8 mouse cellular contexts compared by ENCODE assay signal in the genomic region with DNA sequence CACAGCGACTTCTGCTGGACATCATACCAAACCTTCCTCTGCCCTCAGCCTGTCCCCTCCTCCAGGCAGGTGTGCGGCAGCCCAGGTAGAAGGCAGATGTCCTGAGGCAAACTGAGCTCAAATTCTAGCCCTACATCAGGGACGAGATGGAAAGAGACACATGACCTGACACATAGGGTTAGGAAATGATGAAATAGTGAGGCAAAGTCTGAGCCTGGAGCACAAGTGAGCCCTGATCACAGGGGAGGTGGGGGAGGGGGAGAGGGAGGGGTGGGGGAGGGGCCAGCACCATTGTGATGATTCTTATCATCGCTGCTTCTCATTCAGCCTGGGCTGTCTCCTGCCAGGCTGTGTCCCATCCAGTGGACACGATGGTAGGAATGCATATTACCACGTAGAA. TPM values are rescaled to one million over a fixed set of nuclear protein-coding genes. Genes with fewer than 3 reads are reported as not detected.
DNase-seq lines count a peak whose midpoint lies in the region; ATAC-seq and TF ChIP-seq lines count a peak whose summit lies in the region.

No protein-coding gene starts in this region.

- TF ChIP-seq RAD21 in MEL (IDR thresholded peaks at IDR 0.05; ENCODE audit: low read depth, low read length), result no peak

- H3K4me1 ChIP-seq in kidney, postnatal 0 days (replicated peaks; ENCODE audit: insufficient read depth, low read length), result peaks cover 37% of the 10 kb centered on the region
- peaks cover 8 to 16% of the 10 kb centered on the region in 2 experiments; a peak in 3 of 4 replicates for H3K4me1 ChIP-seq in MEL (ENCODE audit: control insufficient read depth in 1 of 2, insufficient read depth in 2 of 2, low read length in 2 of 2)
- H3K4me1 ChIP-seq in heart, postnatal 0 days (ENCODE audit: control insufficient read depth, insufficient read depth), result peaks cover 39% of the 10 kb centered on the region
- peaks cover 30% of the 10 kb centered on the region for H3K4me1 ChIP-seq in midbrain, embryonic 13.5 days (replicated peaks)

- 0 out of 2 replicates have a peak, but pooled peaks cover 3% of the 10 kb centered on the region for H3K36me3 ChIP-seq in kidney, postnatal 0 days (ENCODE audit: insufficient read depth, low read length)
- peaks cover 0 to 10% of the 10 kb centered on the region in 2 experiments; a peak in 2 of 4 replicates for H3K36me3 ChIP-seq in MEL (ENCODE audit: control insufficient read depth in 1 of 2, insufficient read depth in 2 of 2, low read length in 2 of 2)
- H3K36me3 ChIP-seq in heart, postnatal 0 days (replicated peaks; ENCODE audit: control insufficient read depth, insufficient read depth, low read length), result no peaks in the 10 kb centered on the region
- H3K36me3 ChIP-seq in midbrain, embryonic 13.5 days, result no peaks in the 10 kb centered on the region; the same call in 1 of the 2 replicates

- H3K79me2 ChIP-seq in MEL (ENCODE audit: control insufficient read depth, insufficient read depth, low read length, poor library complexity), result no peaks in the 10 kb centered on the region

- no peak overlapping the region for H3K4me2 ChIP-seq in kidney, postnatal 0 days (ENCODE audit: low read length)
- H3K4me2 ChIP-seq in heart, postnatal 0 days (ENCODE audit: low read depth, low read length), result no peak overlapping the region
- H3K4me2 ChIP-seq in midbrain, embryonic 13.5 days (replicated peaks), result no peak overlapping the region

- H3K27me3 ChIP-seq in kidney, postnatal 0 days (ENCODE audit: insufficient read depth, low read length), result no peaks in the 10 kb centered on the region
- no peaks in the 10 kb centered on the region for H3K27me3 ChIP-seq in MEL (ENCODE audit: control insufficient read depth in 1 of 2, insufficient read depth in 2 of 2, low read length in 2 of 2)
- no peaks in the 10 kb centered on the region for H3K27me3 ChIP-seq in heart, postnatal 0 days (ENCODE audit: control insufficient read depth, insufficient read depth, low read length)
- no peaks in the 10 kb centered on the region for H3K27me3 ChIP-seq in midbrain, embryonic 13.5 days

- no peaks in the 10 kb centered on the region for H3K9me3 ChIP-seq in kidney, postnatal 0 days (replicated peaks; ENCODE audit: low read length)
- no peaks in the 10 kb centered on the region for H3K9me3 ChIP-seq in MEL (replicated peaks; ENCODE audit: insufficient read depth, low read length)
- H3K9me3 ChIP-seq in heart, postnatal 0 days (replicated peaks; ENCODE audit: control insufficient read depth, low read length), result no peaks in the 10 kb centered on the region
- no peaks in the 10 kb centered on the region for H3K9me3 ChIP-seq in midbrain, embryonic 13.5 days

- DNase-seq in kidney, postnatal 0 days (ENCODE audit: low spot score), result no peak
- DNase-seq in kidney, postnatal 25 days, result no peak
- DNase-seq in MEL (ENCODE audit: low read depth, low spot score), result peak; percentile 20
- DNase-seq in heart, postnatal 0 days (ENCODE audit: low spot score), result no peak
- DNase-seq in urinary bladder, postnatal 10 days (ENCODE audit: low spot score), result no peak
- DNase-seq in gastrocnemius, postnatal 10 days, result no peak
- no peak for DNase-seq in adrenal gland, adult 18-20 months (ENCODE audit: low spot score in 2 of 2)

- peak in 1 of 2 experiments; percentile 34; a peak in 1 of 4 replicates for TF ChIP-seq EP300 in MEL (IDR thresholded peaks at IDR 0.05; ENCODE audit: low read depth in 1 of 2, low read length in 2 of 2)
- no peak for TF ChIP-seq EP300 in heart, postnatal 0 days (IDR thresholded peaks at IDR 0.05; ENCODE audit: low read depth)

- TF ChIP-seq CTCF in kidney, postnatal 0 days (IDR thresholded peaks at IDR 0.05; ENCODE audit: low read depth), result 0 out of 2 replicates have a peak, but pooled peaks have one; percentile 3
- TF ChIP-seq CTCF in MEL (IDR thresholded peaks at IDR 0.05 in 2 of 3, conservative IDR thresholded peaks at IDR 0.05 in 1 of 3; ENCODE audit: control insufficient read depth in 1 of 3, insufficient read depth in 1 of 3, low read depth in 2 of 3, low read length in 3 of 3, poor library complexity in 1 of 3, severe bottlenecking in 1 of 3), result no peak
- no peak for TF ChIP-seq CTCF in heart, postnatal 0 days (IDR thresholded peaks at IDR 0.05; ENCODE audit: low read depth)

- H3K27ac ChIP-seq in kidney, postnatal 0 days, result peak overlapping the region; percentile 80
- H3K27ac ChIP-seq in MEL (ENCODE audit: control insufficient read depth, low read depth, low read length), result peak overlapping the region; percentile 33
- H3K27ac ChIP-seq in heart, postnatal 0 days (ENCODE audit: low read depth), result peak overlapping the region; percentile 87
- H3K27ac ChIP-seq in midbrain, embryonic 13.5 days, result peak overlapping the region; percentile 61

- no peak for ATAC-seq in kidney, postnatal 0 days (replicated peaks; ENCODE audit: low FRiP score, low read depth)
- no peak for ATAC-seq in heart, postnatal 0 days (ENCODE audit: insufficient read depth, low read depth)
- no peak for ATAC-seq in midbrain, embryonic 13.5 days

- no peak overlapping the region for H3K9ac ChIP-seq in kidney, postnatal 0 days (ENCODE audit: low read depth, low read length)
- no peak overlapping the region; the same call in 1 of the 2 replicates for H3K9ac ChIP-seq in MEL (ENCODE audit: control insufficient read depth, low read depth, low read length, poor library complexity, severe bottlenecking)
- H3K9ac ChIP-seq in heart, postnatal 0 days (replicated peaks; ENCODE audit: low read depth, low read length), result no peak overlapping the region
- H3K9ac ChIP-seq in midbrain, embryonic 13.5 days (replicated peaks), result 0 out of 2 replicates have a peak overlapping the region, but pooled peaks have one; percentile 21

- no peak overlapping the region for H3K4me3 ChIP-seq in kidney, postnatal 0 days (replicated peaks; ENCODE audit: low read depth, low read length)
- no peak overlapping the region for H3K4me3 ChIP-seq in MEL (ENCODE audit: control insufficient read depth in 1 of 2, insufficient read depth in 1 of 2, low read depth in 2 of 2, low read length in 2 of 2)
- no peak overlapping the region for H3K4me3 ChIP-seq in heart, postnatal 0 days (ENCODE audit: low read depth, low read length)
- no peak overlapping the region for H3K4me3 ChIP-seq in midbrain, embryonic 13.5 days (replicated peaks)

- no peak for TF ChIP-seq POLR2A in MEL (IDR thresholded peaks at IDR 0.05; ENCODE audit: control insufficient read depth in 1 of 2, insufficient read depth in 1 of 2, low read depth in 1 of 2, low read length in 2 of 2, poor library complexity in 1 of 2)

- WGBS in kidney, postnatal 0 days, result 57% methylated on average over 6 of the region's 6 CpGs
- WGBS in heart, postnatal 0 days, result 40% methylated on average over 6 of the region's 6 CpGs
- WGBS in midbrain, embryonic 13.5 days, result 59% methylated on average over 6 of the region's 6 CpGs

TF ChIP-seq in MEL, 35 proteins besides CTCF, POLR2A, EP300 and RAD21:
- TF ChIP-seq USF1 (IDR thresholded peaks at IDR 0.05; ENCODE audit: low read depth, low read length) (peak; percentile 65; the same call in 1 of the 2 replicates), ETS1 (IDR thresholded peaks at IDR 0.05; ENCODE audit: low read depth, low read length) (no peak), TCF12 (IDR thresholded peaks at IDR 0.05; ENCODE audit: low read depth, low read length) (peak; percentile 15; the same call in 1 of the 2 replicates)

RNA-seq across cellular contexts. Expression of a gene that starts 40.0 kb away (rescaled TPM):
- polyA plus RNA-seq in kidney, postnatal 0 days (2015; fragmentation: Nextera tagmentation; extraction: Ambion mirVana), result 28.3 and 31.5 TPM in 2 replicates
- 0.96 and 1.0 TPM in 2 replicates for total RNA-seq in MEL (2012; rRNA removed)
- polyA plus RNA-seq in MEL (2012; ENCODE audit: insufficient read depth in 1 of 2, insufficient read length in 2 of 2, low read depth in 1 of 2, low replicate concordance in 2 of 2, missing spikeins in 1 of 2), result 1 to 10 TPM in 1 of 2 experiments, not detected in 1; 5.0 TPM
- total RNA-seq in heart, postnatal 0 days (2014; rRNA removed; ENCODE audit: low replicate concordance), result 105 and 114 TPM in 2 replicates
- 23.1 and 24.0 TPM in 2 replicates for polyA plus RNA-seq in heart, postnatal 0 days (2015; fragmentation: Nextera tagmentation; extraction: Ambion mirVana)
- 41.3 and 43.8 TPM in 2 replicates for polyA plus RNA-seq in midbrain, embryonic 13.5 days (2015; fragmentation: Nextera tagmentation; extraction: Ambion mirVana)
- 10 to 100 TPM; 40.3 to 43.3 TPM for total RNA-seq in gastrocnemius, postnatal 10 days (2021)
- total RNA-seq in adrenal gland, adult 18-20 months (2021), result 10 to 100 TPM; 48.7 to 56.1 TPM

RNA-seq across cellular contexts. Expression of a gene that starts 40.6 kb away (rescaled TPM):
- polyA plus RNA-seq in kidney, postnatal 0 days (2015; fragmentation: Nextera tagmentation; extraction: Ambion mirVana), result 103 and 107 TPM in 2 replicates
- total RNA-seq in MEL (2012; rRNA removed), result 73.8 and 78.5 TPM in 2 replicates
- polyA plus RNA-seq in MEL (2012; ENCODE audit: insufficient read depth in 1 of 2, insufficient read length in 2 of 2, low read depth in 1 of 2, low replicate concordance in 2 of 2, missing spikeins in 1 of 2), result 100 to 1,000 TPM in 1 of 2 experiments, 10 to 100 TPM in 1; 95.6 to 730 TPM
- 148 and 152 TPM in 2 replicates for total RNA-seq in heart, postnatal 0 days (2014; rRNA removed; ENCODE audit: low replicate concordance)
- 50.8 and 53.3 TPM in 2 replicates for polyA plus RNA-seq in heart, postnatal 0 days (2015; fragmentation: Nextera tagmentation; extraction: Ambion mirVana)
- polyA plus RNA-seq in midbrain, embryonic 13.5 days (2015; fragmentation: Nextera tagmentation; extraction: Ambion mirVana), result 91.5 and 102 TPM in 2 replicates
- 100 to 1,000 TPM; 115 to 117 TPM for total RNA-seq in gastrocnemius, postnatal 10 days (2021)
- 100 to 1,000 TPM; 159 to 166 TPM for total RNA-seq in adrenal gland, adult 18-20 months (2021)

Comparison
In these comparisons a context has a peak if more than half of its experiments do, and no peak if none do; other contexts are left out.
1. H3K27ac ChIP-seq: peak in every context shown above with its lines; median percentile 87 in heart, postnatal 0 days; 80 in kidney, postnatal 0 days; 61 in midbrain, embryonic 13.5 days; 33 in MEL.
2. RNA of a gene that starts 40.0 kb away (total RNA-seq): 105 to 114 TPM in heart, postnatal 0 days, 48.7 to 56.1 TPM in adrenal gland, adult 18-20 months and 40.3 to 43.3 TPM in gastrocnemius, postnatal 10 days; 0.96 to 1.0 TPM in MEL; every median in the first group is over 10 times any median in the second.